Mouse (Mus musculus): Measurements from ENCODE around the gene Kcnk3.

DNA sequence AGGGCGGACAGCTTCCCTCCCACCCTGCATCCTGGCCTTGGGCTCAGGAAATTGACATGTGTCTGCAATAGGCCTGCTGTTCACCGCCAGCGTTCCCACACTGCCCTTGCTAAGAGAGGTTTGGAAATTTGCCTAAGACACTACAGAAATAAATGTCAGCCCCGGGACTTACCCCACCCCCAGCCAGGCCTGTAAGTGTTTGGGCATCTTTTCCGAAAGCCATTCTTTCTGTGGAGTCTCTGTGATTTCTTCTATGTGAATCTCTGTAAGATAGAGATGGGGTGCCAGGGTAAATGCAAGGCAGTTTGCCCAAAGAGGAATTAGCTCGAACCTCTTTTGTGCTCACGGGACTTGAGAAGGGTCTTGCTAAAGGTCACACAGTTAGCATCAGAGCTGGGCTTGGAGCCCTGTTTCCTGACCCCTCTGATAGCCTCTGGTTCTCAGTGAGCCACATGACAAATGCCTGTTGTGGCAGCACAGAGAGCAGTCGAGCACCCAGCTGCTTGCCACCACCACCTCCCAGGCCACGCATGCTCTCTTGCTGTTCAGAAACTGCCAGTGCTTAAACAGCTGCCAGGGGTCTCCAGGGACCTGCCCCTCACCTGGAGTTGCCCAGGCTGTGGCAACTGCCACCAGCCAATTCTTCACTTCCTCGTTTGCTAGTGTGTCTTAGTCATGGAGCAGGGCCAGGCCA lies 6.0 kb downstream of the Kcnk3 start:
- no peak for TF ChIP-seq GATA1 (IDR thresholded peaks at IDR 0.05; ENCODE audit: borderline replicate concordance, low read length)
- no peak for TF ChIP-seq FLI1 (IDR thresholded peaks at IDR 0.05; ENCODE audit: low read length)

Data from megakaryocyte, embryonic 14.5 days (primary cell).